Mouse (Mus musculus) intestine, embryonic 16.5 days (tissue): ENCODE data around the gene Vstm2l. TPM values are rescaled to one million over a fixed set of nuclear protein-coding genes. Genes with fewer than 3 reads are reported as not detected.
A peak's percentile ranks its signal among the peaks of the same experiment; 100 is the strongest.

Experiments used
- ATAC-seq: fragments of 200-750 bp; cut with Nextera tagmentation; 2 replicates; pipeline ENCODE4 v1.8.0; 2017; ENCODE audit warnings: moderate TSS enrichment, moderate library complexity
- H3K27ac ChIP-seq: fragments of 300-500 bp; sonication (generic); 2 replicates; pipeline ENCODE4 v1.5.1; 2014; ENCODE audit warnings: mild to moderate bottlenecking, low read length
- H3K27me3 ChIP-seq: fragments of 300-500 bp; sonication (generic); replicated peaks from 2 replicates; pipeline ENCODE4 v1.6.1; 2014; ENCODE audit warnings: low read length, control low read depth, mixed read lengths; ENCODE audit not compliant: control insufficient read depth, insufficient read depth
- H3K36me3 ChIP-seq: fragments of 300-500 bp; sonication (generic); 2 replicates; pipeline ENCODE4 v1.6.1; 2014; ENCODE audit warnings: low read length, control low read depth; ENCODE audit not compliant: control insufficient read depth, insufficient read depth
- H3K4me1 ChIP-seq: fragments of 300-500 bp; sonication (generic); 2 replicates; pipeline ENCODE4 v1.6.1; 2014; ENCODE audit warnings: low read length, control low read depth, mixed read lengths; ENCODE audit not compliant: control insufficient read depth, insufficient read depth
- H3K4me2 ChIP-seq: fragments of 300-500 bp; sonication (generic); 2 replicates; pipeline ENCODE4 v1.6.1; 2014; ENCODE audit warnings: low read depth, low read length, control low read depth
- H3K4me3 ChIP-seq: fragments of 300-500 bp; sonication (generic); 2 replicates; pipeline ENCODE4 v1.5.1; 2014; ENCODE audit warnings: mild to moderate bottlenecking, low read length
- H3K9ac ChIP-seq: fragments of 300-500 bp; sonication (generic); 2 replicates; pipeline ENCODE4 v1.6.1; 2014; ENCODE audit warnings: low read depth, low read length
- H3K9me3 ChIP-seq: fragments of 300-500 bp; sonication (generic); 2 replicates; pipeline ENCODE4 v1.6.1; 2016; ENCODE audit warnings: low read length, control low read depth; ENCODE audit not compliant: control insufficient read depth
- WGBS: fragments of 180-500 bp; shearing (Covaris S2); extraction: QIAGEN DNeasy Blood & Tissue Kit; methylation state at CpG from one replicate; pipeline ENCODE4 v1.1.7; 2014; 5-methylcytosine and 5-hydroxymethylcytosine counted together
- polyA plus RNA-seq: library from polyadenylated mRNA; unstranded; fragments of >200 nt; fragmentation: Nextera tagmentation; extraction: Ambion mirVana; gene quantifications from 2 replicates; pipeline ENCODE4 v1.2.1, GENCODE M21; 2015

The Vstm2l gene
- polyA plus RNA-seq, 1 experiment from 2014 or later: 0.10 TPM

DNA sequence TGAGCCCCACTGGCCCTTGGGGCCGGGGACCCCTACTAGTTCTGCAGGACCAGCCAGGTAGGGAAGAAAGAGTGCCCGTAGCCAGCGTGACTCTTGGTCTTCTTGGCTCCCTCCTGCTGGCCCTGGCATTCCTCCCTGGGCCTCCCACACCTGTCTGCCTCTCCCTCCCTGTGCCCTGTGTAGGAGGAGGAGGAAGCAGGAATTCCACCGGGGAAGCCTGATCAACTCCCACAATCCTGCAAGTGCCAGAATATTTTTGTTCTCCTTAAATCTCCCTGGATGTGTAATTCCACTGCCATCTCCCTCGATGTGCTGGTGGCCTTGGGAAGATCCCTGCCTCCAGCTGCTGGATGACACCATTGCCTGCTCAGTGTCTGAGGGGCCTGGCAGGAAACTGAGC, 10.1 kb downstream of the Vstm2l start:
- WGBS: 57% methylated on average over 5 of the region's 5 CpGs
- Histone ChIP-seq H3K27me3 (peaks cover 2% of the 10 kb centered on the region), H3K4me1 (no peaks in the 10 kb centered on the region), H3K4me3 (no peak overlapping the region), H3K9me3 (no peaks in the 10 kb centered on the region), H3K4me2 (no peak overlapping the region), H3K36me3 (no peaks in the 10 kb centered on the region), H3K27ac (no peak overlapping the region), H3K9ac (no peak overlapping the region)
- ATAC-seq: no peak

DNA sequence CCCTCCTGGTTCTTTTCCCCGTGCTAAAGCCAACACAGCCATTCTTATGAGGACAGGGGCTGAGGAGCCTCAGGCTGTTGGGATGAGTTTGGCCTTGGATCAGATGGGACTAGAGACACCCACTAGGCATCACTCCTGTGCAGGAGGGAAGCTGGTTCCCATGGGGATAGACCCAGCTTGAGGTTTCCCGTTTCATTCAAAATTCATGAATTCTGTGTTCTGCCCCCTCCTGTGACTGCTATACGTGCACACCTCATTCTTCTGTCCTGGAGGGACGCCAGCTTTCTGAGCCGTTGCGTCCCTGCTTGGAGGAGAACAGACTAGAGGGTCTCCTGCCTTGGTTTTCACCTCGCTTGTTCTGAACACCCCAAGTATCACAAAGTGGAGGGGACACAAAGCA, 12.0 kb downstream of the Vstm2l start:
- WGBS: 60% methylated on average over 7 of the region's 7 CpGs
- Histone ChIP-seq H3K36me3 (no peaks in the 10 kb centered on the region), H3K9ac (no peak overlapping the region), H3K27me3 (peaks cover 2% of the 10 kb centered on the region; the same call in 1 of the 2 replicates), H3K9me3 (no peaks in the 10 kb centered on the region), H3K4me1 (no peaks in the 10 kb centered on the region), H3K4me3 (no peak overlapping the region), H3K27ac (no peak overlapping the region), H3K4me2 (no peak overlapping the region)
- ATAC-seq: no peak

GRCm38 (mm10) chr2:157926927-157927326, 12.5 kb downstream of the Vstm2l start:
- 47% methylated on average over 3 of the region's 3 CpGs for WGBS
- no peak for ATAC-seq
- peaks cover 2% of the 10 kb centered on the region; the same call in 1 of the 2 replicates for H3K27me3 ChIP-seq

DNA sequence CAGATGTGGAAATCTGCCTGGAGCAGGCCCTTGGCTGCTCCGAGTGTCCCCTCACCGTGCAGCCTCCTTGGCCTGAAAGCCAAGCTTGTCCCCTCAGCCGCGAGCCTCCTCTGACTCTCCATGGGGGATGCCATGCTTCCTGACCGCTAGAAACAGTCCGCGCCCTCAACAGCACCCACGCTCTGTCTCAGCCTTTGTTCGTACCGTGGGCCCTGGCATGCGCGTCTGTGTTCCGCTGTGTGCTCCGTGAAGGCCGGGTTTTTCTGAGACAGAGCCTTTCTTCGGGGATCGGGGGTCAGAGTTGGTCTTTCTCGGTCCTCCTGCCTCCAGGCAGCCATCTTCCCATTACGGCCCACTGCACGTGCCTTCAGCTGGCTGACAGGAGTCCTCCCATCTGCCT, 12.9 kb downstream of the Vstm2l start:
- no peaks in the 10 kb centered on the region; the same call in 1 of the 2 replicates for H3K27me3 ChIP-seq
- no peak overlapping the region for H3K27ac ChIP-seq
- WGBS: 54% methylated on average over 20 of the region's 20 CpGs

More at GRCm38 (mm10) chr2:157926927-157927326, 12.5 kb downstream of the Vstm2l start:
- Histone ChIP-seq H3K4me3 (no peak overlapping the region), H3K27ac (no peak overlapping the region), H3K9ac (no peak overlapping the region), H3K36me3 (no peaks in the 10 kb centered on the region), H3K9me3 (no peaks in the 10 kb centered on the region), H3K4me2 (no peak overlapping the region), H3K4me1 (no peaks in the 10 kb centered on the region)

GRCm38 (mm10) chr2:157927815-157928214, 13.4 kb downstream of the Vstm2l start:
- ATAC-seq: no peak
- Histone ChIP-seq H3K4me3 (no peak overlapping the region), H3K27me3 (no peaks in the 10 kb centered on the region; the same call in 1 of the 2 replicates), H3K4me2 (no peak overlapping the region), H3K9ac (no peak overlapping the region), H3K9me3 (no peaks in the 10 kb centered on the region), H3K36me3 (no peaks in the 10 kb centered on the region), H3K4me1 (no peaks in the 10 kb centered on the region), H3K27ac (no peak overlapping the region)
- WGBS: 26% methylated on average over 2 of the region's 2 CpGs

More for the DNA sequence above, 12.9 kb downstream of the Vstm2l start:
- Histone ChIP-seq H3K36me3 (no peaks in the 10 kb centered on the region), H3K9ac (no peak overlapping the region), H3K9me3 (no peaks in the 10 kb centered on the region), H3K4me3 (no peak overlapping the region), H3K4me2 (no peak overlapping the region), H3K4me1 (no peaks in the 10 kb centered on the region)
- ATAC-seq: no peak

GRCm38 (mm10) chr2:157932655-157933054, 18.2 kb downstream of the Vstm2l start:
- Histone ChIP-seq H3K9ac (no peak overlapping the region), H3K27me3 (no peaks in the 10 kb centered on the region), H3K4me3 (no peak overlapping the region), H3K4me1 (peaks cover 12% of the 10 kb centered on the region), H3K9me3 (no peaks in the 10 kb centered on the region), H3K36me3 (no peaks in the 10 kb centered on the region), H3K4me2 (no peak overlapping the region), H3K27ac (no peak overlapping the region)
- no peak for ATAC-seq
- WGBS: 71% methylated on average over 4 of the region's 4 CpGs

DNA sequence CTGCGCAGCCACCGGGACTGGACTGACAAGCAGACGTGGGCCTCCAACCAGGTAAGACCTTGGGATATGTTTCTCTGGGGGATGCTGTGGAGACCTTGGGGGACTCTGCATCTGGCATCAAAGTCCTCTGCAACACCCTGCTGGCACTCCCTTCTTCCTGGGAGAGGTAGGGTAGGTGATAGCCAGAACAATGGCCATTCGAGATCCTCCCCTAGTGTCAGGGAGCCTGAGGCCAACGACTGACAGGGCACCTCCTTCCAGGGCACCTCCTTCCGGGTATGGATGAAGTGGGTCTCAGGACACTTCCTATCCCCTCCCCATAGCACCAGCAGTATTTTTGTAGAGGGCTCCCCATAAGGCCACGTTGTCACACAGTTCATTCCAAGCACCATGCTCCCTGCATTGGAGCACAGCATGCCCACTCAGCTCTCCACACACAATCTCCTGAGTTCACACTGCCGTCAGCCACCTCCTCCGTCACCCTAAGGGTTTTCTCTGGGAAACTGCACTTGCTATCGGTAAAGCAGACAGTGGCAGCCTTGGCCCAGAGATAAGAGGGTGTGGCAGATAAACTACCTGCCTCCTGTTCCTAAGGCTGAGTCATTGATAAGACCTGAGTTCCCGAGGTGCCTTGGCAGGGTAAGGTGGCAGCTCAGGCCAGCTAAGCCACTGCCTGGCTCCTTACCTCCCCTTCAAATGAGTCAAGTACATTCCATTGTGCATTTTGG, 21.2 kb downstream of the Vstm2l start:
- H3K4me2 ChIP-seq: no peak overlapping the region
- H3K9me3 ChIP-seq: no peaks in the 10 kb centered on the region
- peaks cover 14% of the 10 kb centered on the region for H3K4me1 ChIP-seq
- H3K36me3 ChIP-seq: no peaks in the 10 kb centered on the region
- H3K4me3 ChIP-seq: no peak overlapping the region
- 51% methylated on average over 11 of the region's 11 CpGs for whole genome bisulfite sequencing
- peak; percentile 93 for ATAC-seq
- no peak overlapping the region for H3K9ac ChIP-seq
- H3K27me3 ChIP-seq: peaks cover 9% of the 10 kb centered on the region; the same call in 1 of the 2 replicates
- 0 out of 2 replicates have a peak overlapping the region, but pooled peaks have one; percentile 5 for H3K27ac ChIP-seq

DNA sequence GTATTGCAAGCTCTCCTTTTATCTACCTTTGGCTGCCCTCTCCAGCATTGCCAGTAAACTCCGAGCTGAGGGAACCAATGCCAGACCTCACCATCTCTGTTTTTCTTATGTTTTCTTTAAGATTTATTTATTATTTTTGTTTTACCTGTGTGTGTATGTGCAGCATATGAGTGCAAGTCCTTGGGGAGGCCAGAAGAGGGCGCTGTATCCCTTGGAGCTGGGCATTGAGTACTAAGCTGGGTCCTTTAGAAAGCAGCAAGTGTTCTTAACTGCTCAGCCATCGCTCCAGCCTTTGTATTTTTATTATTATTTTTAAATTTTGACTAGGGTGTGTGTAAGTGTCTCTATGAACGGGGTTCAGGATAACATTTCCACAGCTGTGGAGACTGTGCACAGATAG, 22.2 kb downstream of the Vstm2l start:
- Histone ChIP-seq H3K4me2 (no peak overlapping the region), H3K9me3 (no peaks in the 10 kb centered on the region), H3K4me1 (peaks cover 24% of the 10 kb centered on the region), H3K27ac (no peak overlapping the region), H3K4me3 (no peak overlapping the region), H3K9ac (no peak overlapping the region), H3K27me3 (peaks cover 18% of the 10 kb centered on the region), H3K36me3 (no peaks in the 10 kb centered on the region)
- no peak for ATAC-seq
- WGBS: 80% methylated on average over 4 of the region's 4 CpGs

- peaks cover 27% of the 10 kb centered on the region for H3K4me1 ChIP-seq
- H3K27ac ChIP-seq: no peak overlapping the region
- no peak for ATAC-seq
- H3K9me3 ChIP-seq: no peaks in the 10 kb centered on the region
- peak overlapping the region; percentile 21; the same call in 1 of the 2 replicates for H3K9ac ChIP-seq
- 8% methylated on average over 18 of the region's 18 CpGs for WGBS
- H3K27me3 ChIP-seq: peaks cover 28% of the 10 kb centered on the region
- no peak overlapping the region for H3K4me3 ChIP-seq
- H3K4me2 ChIP-seq: peak overlapping the region; percentile 34
- H3K36me3 ChIP-seq: no peaks in the 10 kb centered on the region
These were observed 26.2 kb downstream of the Vstm2l start for GRCm38 (mm10) chr2:157940586-157941185.
